Mouse (Mus musculus): ENCODE results near the gene Vgf. TPM values are rescaled to one million over a fixed set of nuclear protein-coding genes. Genes with fewer than 3 reads are reported as not detected.

The Vgf gene
- polyA plus RNA-seq, 1 experiment, result 0.28 TPM

DNA sequence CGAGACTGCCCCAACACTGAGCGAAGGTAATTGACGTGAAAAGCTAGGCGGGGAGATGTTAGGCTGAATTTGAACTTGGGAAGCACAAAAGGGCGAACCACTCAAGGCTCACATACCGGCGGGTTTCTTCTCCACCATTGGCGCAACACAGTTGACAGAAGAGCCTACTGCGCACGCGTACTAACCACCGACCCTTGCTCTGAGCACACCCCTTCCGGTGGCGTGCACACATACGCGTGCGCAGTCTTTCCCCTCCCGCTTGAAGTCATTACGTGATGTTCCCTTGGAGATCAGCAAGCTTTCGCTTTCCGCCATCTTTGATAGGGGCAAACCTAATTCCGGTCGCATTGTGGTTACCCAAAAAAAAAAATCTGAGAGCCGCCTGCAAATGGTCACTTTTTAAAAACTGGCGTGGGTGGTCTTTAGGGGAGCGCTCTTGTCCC, 39.5 kb upstream of the Vgf start, which contains the start of gene Plod3:
TSS of gene Plod3 (plus strand) at position 325 of the 443 bp plus-strand sequence.
- H3K79me2 ChIP-seq (ENCODE audit: control insufficient read depth, insufficient read depth), result peaks cover 34% of the 10 kb centered on the region
- H3K4me3 ChIP-seq (ENCODE audit: insufficient read depth, poor library complexity, severe bottlenecking), result peak within 1 kb of the TSS; percentile 87
- TF ChIP-seq CTCF (IDR thresholded peaks at IDR 0.05; ENCODE audit: control insufficient read depth, insufficient read depth, insufficient read length) (no peak), MYOD1 (IDR thresholded peaks at IDR 0.05; ENCODE audit: control insufficient read depth, insufficient read length, low read depth) (no peak), USF1 (IDR thresholded peaks at IDR 0.05; ENCODE audit: low read depth) (peak; percentile 27), MYOG (IDR thresholded peaks at IDR 0.05; ENCODE audit: control insufficient read depth, extremely low read depth, insufficient read length) (no peak), MAX (IDR thresholded peaks at IDR 0.05) (peak; percentile 33), FOSL1 (IDR thresholded peaks at IDR 0.05; ENCODE audit: insufficient read depth, low read length, poor library complexity, severe bottlenecking) (no peak), CEBPB (IDR thresholded peaks at IDR 0.05; ENCODE audit: low read depth) (no peak)
- H3K79me3 ChIP-seq (ENCODE audit: low read depth), result peaks cover 6% of the 10 kb centered on the region
- peak within 1 kb of the TSS; percentile 89 for H3ac ChIP-seq (ENCODE audit: control insufficient read depth, insufficient read length, low read depth)
- peaks cover 36% of the 10 kb centered on the region for H3K36me3 ChIP-seq (ENCODE audit: control insufficient read depth, insufficient read depth)
- H3K27me3 ChIP-seq (ENCODE audit: control insufficient read depth, insufficient read depth, insufficient read length), result no peaks in the 10 kb centered on the region

DNA sequence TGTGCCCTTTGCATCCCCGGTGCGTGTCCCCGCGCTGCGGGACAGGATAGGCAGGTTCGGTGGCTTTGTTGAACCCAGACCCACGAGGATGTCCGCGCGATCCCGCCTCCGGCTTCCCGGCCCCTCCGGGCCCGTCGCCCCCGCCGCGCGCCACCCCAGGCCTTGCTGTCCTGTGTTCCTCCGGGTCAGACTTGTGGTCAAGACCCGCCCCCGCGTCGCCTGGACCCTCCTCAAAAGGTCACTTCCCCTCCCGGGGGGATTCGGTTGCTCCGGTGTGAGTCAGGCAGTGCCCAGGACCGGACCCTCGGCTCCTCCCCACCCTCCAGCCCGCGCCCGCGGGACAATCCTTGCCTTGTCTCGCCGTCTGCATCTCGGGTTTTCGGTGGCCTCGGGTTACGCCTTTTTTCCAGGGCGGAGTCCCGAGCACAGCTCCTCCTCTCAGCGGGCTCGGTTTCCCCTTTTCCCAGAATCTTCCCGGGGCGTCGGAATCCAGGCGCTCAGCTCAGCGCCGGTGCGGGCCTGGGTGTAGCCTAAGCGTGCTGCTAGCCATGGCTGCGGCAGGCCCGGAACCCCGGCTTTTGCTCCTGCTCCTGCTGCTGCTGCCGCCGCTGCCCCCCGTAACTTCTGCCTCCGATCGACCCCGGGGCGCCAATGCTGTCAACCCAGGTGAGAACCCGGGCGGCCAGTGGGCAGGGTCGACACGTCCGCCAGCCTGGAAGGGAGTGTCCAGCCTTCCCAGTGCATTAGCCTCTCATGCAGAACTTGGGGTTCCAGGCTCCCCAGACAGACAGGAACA, 38.9 kb upstream of the Vgf start:
- Histone ChIP-seq H3ac (ENCODE audit: control insufficient read depth, insufficient read length, low read depth) (peak overlapping the region; percentile 89), H3K79me3 (ENCODE audit: low read depth) (peaks cover 6% of the 10 kb centered on the region), H3K79me2 (ENCODE audit: control insufficient read depth, insufficient read depth) (peaks cover 34% of the 10 kb centered on the region), H3K27me3 (ENCODE audit: control insufficient read depth, insufficient read depth, insufficient read length) (no peaks in the 10 kb centered on the region), H3K36me3 (ENCODE audit: control insufficient read depth, insufficient read depth) (peaks cover 37% of the 10 kb centered on the region), H3K4me3 (ENCODE audit: insufficient read depth, poor library complexity, severe bottlenecking) (peak overlapping the region; percentile 87)
- no peak for TF ChIP-seq MYOD1 (IDR thresholded peaks at IDR 0.05; ENCODE audit: control insufficient read depth, insufficient read length, low read depth)
- no peak for TF ChIP-seq FOSL1 (IDR thresholded peaks at IDR 0.05; ENCODE audit: insufficient read depth, low read length, poor library complexity, severe bottlenecking)
- no peak for TF ChIP-seq CEBPB (IDR thresholded peaks at IDR 0.05; ENCODE audit: low read depth)
- TF ChIP-seq CTCF (IDR thresholded peaks at IDR 0.05; ENCODE audit: control insufficient read depth, insufficient read depth, insufficient read length), result no peak
- no peak for TF ChIP-seq MAX (IDR thresholded peaks at IDR 0.05)
- TF ChIP-seq MYOG (IDR thresholded peaks at IDR 0.05; ENCODE audit: control insufficient read depth, extremely low read depth, insufficient read length), result no peak
- TF ChIP-seq USF1 (IDR thresholded peaks at IDR 0.05; ENCODE audit: low read depth), result no peak

DNA sequence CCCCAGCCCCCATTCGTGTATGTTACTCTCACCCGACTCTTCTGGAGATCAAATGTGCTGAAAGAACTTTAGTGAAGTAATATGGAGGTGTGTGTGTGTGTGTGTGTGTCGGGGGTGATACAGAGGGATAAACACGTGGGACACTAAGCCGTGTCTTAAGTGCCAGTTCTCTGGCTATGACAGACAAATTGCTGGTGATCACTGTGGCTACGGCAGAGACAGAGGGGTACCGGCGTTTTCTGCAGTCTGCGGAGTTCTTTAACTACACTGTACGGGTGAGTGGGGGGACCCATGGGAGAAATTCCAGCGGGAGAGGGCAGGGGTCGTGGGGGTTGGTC, 38.3 kb upstream of the Vgf start, which contains the start of gene Znhit1:
TSS of gene Znhit1 (minus strand) at position 88 of the 338 bp plus-strand sequence.
- H3K36me3 ChIP-seq (ENCODE audit: control insufficient read depth, insufficient read depth), result peaks cover 43% of the 10 kb centered on the region
- peak within 1 kb of the TSS; percentile 89 for H3ac ChIP-seq (ENCODE audit: control insufficient read depth, insufficient read length, low read depth)
- peaks cover 34% of the 10 kb centered on the region for H3K79me2 ChIP-seq (ENCODE audit: control insufficient read depth, insufficient read depth)
- H3K79me3 ChIP-seq (ENCODE audit: low read depth), result peaks cover 6% of the 10 kb centered on the region
- H3K4me3 ChIP-seq (ENCODE audit: insufficient read depth, poor library complexity, severe bottlenecking), result peak within 1 kb of the TSS; percentile 87
- TF ChIP-seq USF1 (IDR thresholded peaks at IDR 0.05; ENCODE audit: low read depth) (no peak), CTCF (IDR thresholded peaks at IDR 0.05; ENCODE audit: control insufficient read depth, insufficient read depth, insufficient read length) (no peak), FOSL1 (IDR thresholded peaks at IDR 0.05; ENCODE audit: insufficient read depth, low read length, poor library complexity, severe bottlenecking) (no peak), MYOD1 (IDR thresholded peaks at IDR 0.05; ENCODE audit: control insufficient read depth, insufficient read length, low read depth) (no peak), MYOG (IDR thresholded peaks at IDR 0.05; ENCODE audit: control insufficient read depth, extremely low read depth, insufficient read length) (no peak), MAX (IDR thresholded peaks at IDR 0.05) (no peak), CEBPB (IDR thresholded peaks at IDR 0.05; ENCODE audit: low read depth) (no peak)
- H3K27me3 ChIP-seq (ENCODE audit: control insufficient read depth, insufficient read depth, insufficient read length), result no peaks in the 10 kb centered on the region

DNA sequence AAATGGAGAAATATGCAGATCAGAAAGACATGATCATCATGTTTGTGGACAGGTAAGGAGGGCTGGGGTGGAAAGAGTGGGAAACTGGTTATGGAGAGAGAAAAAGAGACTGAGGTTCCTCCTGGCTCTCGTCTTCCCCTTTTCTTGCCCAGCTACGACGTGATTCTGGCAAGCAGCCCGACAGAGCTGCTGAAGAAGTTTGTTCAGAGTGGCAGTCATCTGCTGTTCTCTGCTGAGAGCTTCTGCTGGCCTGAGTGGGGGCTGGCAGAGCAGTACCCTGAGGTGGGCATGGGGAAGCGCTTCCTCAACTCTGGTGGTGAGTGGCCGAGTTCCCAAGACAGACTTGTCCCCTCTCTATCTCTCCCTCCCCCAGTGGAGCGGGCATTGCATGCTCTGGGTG, 37.8 kb upstream of the Vgf start:
- peak overlapping the region; percentile 89 for H3ac ChIP-seq (ENCODE audit: control insufficient read depth, insufficient read length, low read depth)
- TF ChIP-seq MYOD1 (IDR thresholded peaks at IDR 0.05; ENCODE audit: control insufficient read depth, insufficient read length, low read depth) (no peak), MYOG (IDR thresholded peaks at IDR 0.05; ENCODE audit: control insufficient read depth, extremely low read depth, insufficient read length) (no peak), MAX (IDR thresholded peaks at IDR 0.05) (no peak), FOSL1 (IDR thresholded peaks at IDR 0.05; ENCODE audit: insufficient read depth, low read length, poor library complexity, severe bottlenecking) (no peak), USF1 (IDR thresholded peaks at IDR 0.05; ENCODE audit: low read depth) (no peak)
- peaks cover 6% of the 10 kb centered on the region for H3K79me3 ChIP-seq (ENCODE audit: low read depth)
- H3K36me3 ChIP-seq (ENCODE audit: control insufficient read depth, insufficient read depth), result peaks cover 45% of the 10 kb centered on the region
- H3K79me2 ChIP-seq (ENCODE audit: control insufficient read depth, insufficient read depth), result peaks cover 34% of the 10 kb centered on the region
- H3K4me3 ChIP-seq (ENCODE audit: insufficient read depth, poor library complexity, severe bottlenecking), result peak overlapping the region; percentile 87
- H3K27me3 ChIP-seq (ENCODE audit: control insufficient read depth, insufficient read depth, insufficient read length), result no peaks in the 10 kb centered on the region

DNA sequence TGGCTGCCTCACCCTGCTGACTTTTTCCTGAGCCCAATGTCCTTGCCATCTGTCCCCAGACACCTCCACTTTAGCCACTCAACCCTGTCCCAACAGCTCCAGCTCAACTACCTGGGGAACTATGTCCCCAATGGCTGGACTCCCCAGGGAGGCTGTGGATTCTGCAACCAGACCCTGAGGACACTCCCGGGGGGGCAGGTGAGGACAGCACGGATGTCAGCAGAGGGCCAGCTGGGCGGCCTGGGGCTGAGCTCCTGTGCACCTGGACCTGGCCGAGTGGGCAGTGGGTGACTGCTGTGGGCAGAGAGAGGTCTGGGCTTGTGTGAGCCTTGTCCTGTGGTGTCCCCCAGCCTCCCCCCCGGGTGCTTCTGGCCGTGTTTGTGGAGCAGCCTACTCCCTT, 36.4 kb upstream of the Vgf start:
- peaks cover 49% of the 10 kb centered on the region for H3K36me3 ChIP-seq (ENCODE audit: control insufficient read depth, insufficient read depth)
- peaks cover 6% of the 10 kb centered on the region for H3K79me3 ChIP-seq (ENCODE audit: low read depth)
- H3ac ChIP-seq (ENCODE audit: control insufficient read depth, insufficient read length, low read depth), result no peak overlapping the region
- TF ChIP-seq FOSL1 (IDR thresholded peaks at IDR 0.05; ENCODE audit: insufficient read depth, low read length, poor library complexity, severe bottlenecking) (no peak), CTCF (IDR thresholded peaks at IDR 0.05; ENCODE audit: control insufficient read depth, insufficient read depth, insufficient read length) (no peak), CEBPB (IDR thresholded peaks at IDR 0.05; ENCODE audit: low read depth) (no peak), MYOD1 (IDR thresholded peaks at IDR 0.05; ENCODE audit: control insufficient read depth, insufficient read length, low read depth) (no peak)
- H3K79me2 ChIP-seq (ENCODE audit: control insufficient read depth, insufficient read depth), result peaks cover 34% of the 10 kb centered on the region
- no peak overlapping the region for H3K4me3 ChIP-seq (ENCODE audit: insufficient read depth, poor library complexity, severe bottlenecking)
- H3K27me3 ChIP-seq (ENCODE audit: control insufficient read depth, insufficient read depth, insufficient read length), result no peaks in the 10 kb centered on the region

All from C2C12 (cell line).